Mouse (Mus musculus): ENCODE results near the gene Esr1.
"Not testable (repeated sequence)": the region's sequence is repeated elsewhere in the genome, so short reads cannot be mapped to it uniquely, and the experiment has no call there.

Esr1 gene

GRCm38 (mm10) chr10:4611386-4612155 lies at the start of gene Esr1:
TSS of gene Esr1 (plus strand) at chr10:4611593.
- DNase-seq (ENCODE audit: low spot score in 2 of 2): no peak

GRCm38 (mm10) chr10:4565148-4565547 lies 46.2 kb upstream of the Esr1 start:
- no peak for DNase-seq (ENCODE audit: low spot score in 2 of 2)

GRCm38 (mm10) chr10:4570778-4571177 lies 40.6 kb upstream of the Esr1 start:
- no peak for DNase-seq (ENCODE audit: low spot score in 2 of 2)

GRCm38 (mm10) chr10:4571304-4571703 lies 40.1 kb upstream of the Esr1 start:
- no peak for DNase-seq (ENCODE audit: low spot score in 2 of 2)

- DNase-seq (ENCODE audit: low spot score in 2 of 2): no peak
Measured at GRCm38 (mm10) chr10:4581905-4582304, 29.5 kb upstream of the Esr1 start.

GRCm38 (mm10) chr10:4586691-4587090 lies 24.7 kb upstream of the Esr1 start:
- no peak for DNase-seq (ENCODE audit: low spot score in 2 of 2)

- DNase-seq (ENCODE audit: low spot score in 2 of 2): no peak
Measured at GRCm38 (mm10) chr10:4589576-4589975, 21.8 kb upstream of the Esr1 start.

- no peak for DNase-seq (ENCODE audit: low spot score in 2 of 2)
Measured at GRCm38 (mm10) chr10:4590956-4591355, 20.4 kb upstream of the Esr1 start.

GRCm38 (mm10) chr10:4593828-4594227 lies 17.6 kb upstream of the Esr1 start:
- no peak for DNase-seq (ENCODE audit: low spot score in 2 of 2)

- DNase-seq (ENCODE audit: low spot score in 2 of 2): no peak
Measured at GRCm38 (mm10) chr10:4597211-4597610, 14.2 kb upstream of the Esr1 start.

- peak in 1 of 2 experiments; percentile 55 for DNase-seq (ENCODE audit: low spot score in 2 of 2)
Measured at GRCm38 (mm10) chr10:4598244-4598842, 13.1 kb upstream of the Esr1 start.

- peak in 1 of 2 experiments; percentile 22 for DNase-seq (ENCODE audit: low spot score in 2 of 2)
Measured at GRCm38 (mm10) chr10:4598916-4599315, 12.5 kb upstream of the Esr1 start.

GRCm38 (mm10) chr10:4599591-4599990 lies 11.8 kb upstream of the Esr1 start:
- no peak for DNase-seq (ENCODE audit: low spot score in 2 of 2)

- no peak for DNase-seq (ENCODE audit: low spot score in 2 of 2)
Measured at GRCm38 (mm10) chr10:4600796-4601474, 10.5 kb upstream of the Esr1 start.

GRCm38 (mm10) chr10:4601612-4602011 lies 9.8 kb upstream of the Esr1 start:
- not testable (repeated sequence) for DNase-seq (ENCODE audit: low spot score in 2 of 2)

GRCm38 (mm10) chr10:4602466-4602865 lies 8.9 kb upstream of the Esr1 start:
- no peak for DNase-seq (ENCODE audit: low spot score in 2 of 2)

GRCm38 (mm10) chr10:4604527-4605209 lies 6.7 kb upstream of the Esr1 start:
- no peak for DNase-seq (ENCODE audit: low spot score in 2 of 2)

- DNase-seq (ENCODE audit: low spot score in 2 of 2): no peak
Measured at GRCm38 (mm10) chr10:4610234-4610633, 1.2 kb upstream of the Esr1 start.

- DNase-seq (ENCODE audit: low spot score in 2 of 2): no peak
Measured at GRCm38 (mm10) chr10:4612313-4613036, 1.1 kb downstream of the Esr1 start.

- DNase-seq (ENCODE audit: low spot score in 2 of 2): no peak
Measured at GRCm38 (mm10) chr10:4618026-4618425, 6.6 kb downstream of the Esr1 start.

GRCm38 (mm10) chr10:4618686-4619085 lies 7.3 kb downstream of the Esr1 start:
- no peak for DNase-seq (ENCODE audit: low spot score in 2 of 2)

- DNase-seq (ENCODE audit: low spot score in 2 of 2): not testable (repeated sequence)
Measured at GRCm38 (mm10) chr10:4619426-4619825, 8.0 kb downstream of the Esr1 start.

Data from left cerebral cortex, adult 9 months (tissue).